Mouse (Mus musculus) hindbrain, postnatal 0 days (tissue): ENCODE results near the gene Gpr63. TPM values are rescaled to one million over a fixed set of nuclear protein-coding genes. Genes with fewer than 3 reads are reported as not detected.

Experiments
- ATAC-seq: fragments of 200-750 bp; cut with Nextera tagmentation; 2 replicates; pipeline ENCODE4 v1.8.0; 2017; ENCODE audit warnings: mild to moderate bottlenecking, moderate TSS enrichment, moderate library complexity
- DNase-seq: peaks from one replicate; pipeline ENCODE4 v3.0.0-alpha.2; 2015; ENCODE audit warnings: low spot score
- H3K27ac ChIP-seq: fragments of 300-500 bp; sonication (generic); 2 replicates; pipeline ENCODE4 v1.5.1; 2014; ENCODE audit warnings: mild to moderate bottlenecking
- H3K27me3 ChIP-seq: fragments of 300-500 bp; sonication (generic); 2 replicates; pipeline ENCODE4 v1.6.1; 2014; ENCODE audit warnings: low read length, mixed read lengths; ENCODE audit not compliant: insufficient read depth
- H3K36me3 ChIP-seq: fragments of 300-500 bp; sonication (generic); 2 replicates; pipeline ENCODE4 v1.6.1; 2014; ENCODE audit warnings: low read length, mixed read lengths; ENCODE audit not compliant: insufficient read depth
- H3K4me1 ChIP-seq: fragments of 300-500 bp; sonication (generic); 2 replicates; pipeline ENCODE4 v1.6.1; 2014; ENCODE audit warnings: antibody characterized with exemption, low read length, mixed read lengths; ENCODE audit not compliant: insufficient read depth
- H3K4me2 ChIP-seq: fragments of 300-500 bp; sonication (generic); 2 replicates; pipeline ENCODE4 v1.6.1; 2014; ENCODE audit warnings: low read depth, mild to moderate bottlenecking, low read length, moderate library complexity, mixed read lengths
- H3K4me3 ChIP-seq: fragments of 300-500 bp; sonication (generic); 2 replicates; pipeline ENCODE4 v1.5.1; 2014; ENCODE audit warnings: low read length
- H3K9ac ChIP-seq: fragments of 300-500 bp; sonication (generic); replicated peaks from 2 replicates; pipeline ENCODE4 v1.6.1; 2014; ENCODE audit warnings: mild to moderate bottlenecking, low read length, moderate library complexity, mixed read lengths
- H3K9me3 ChIP-seq: fragments of 300-500 bp; sonication (generic); 2 replicates; pipeline ENCODE4 v1.6.1; 2016; ENCODE audit warnings: low read length, mixed read lengths
- CTCF ChIP-seq: IDR thresholded peaks from 2 replicates; pipeline ENCODE4 v1.5.1; 2016; ENCODE audit warnings: antibody characterized with exemption, control low read depth, low read depth
- WGBS: fragments of 180-500 bp; shearing (Covaris S2); extraction: QIAGEN DNeasy Blood & Tissue Kit; methylation state at CpG from one replicate; pipeline ENCODE4 v1.1.7; 2014; 5-methylcytosine and 5-hydroxymethylcytosine counted together
- polyA plus RNA-seq: library from polyadenylated mRNA; unstranded; fragments of >200 nt; fragmentation: Nextera tagmentation; extraction: Ambion mirVana; gene quantifications from 2 replicates; pipeline ENCODE4 v1.2.1, GENCODE M21; 2015
- total RNA-seq: library from RNA; depleted of rRNA; stranded (reverse); fragments of >200 nt; gene quantifications from 2 replicates; pipeline ENCODE4 v1.2.3, GENCODE M21; 2014

The Gpr63 gene
- total and polyA plus RNA-seq, 2 experiments from 2014 or later, result 1.0 to 12.4 TPM

DNA sequence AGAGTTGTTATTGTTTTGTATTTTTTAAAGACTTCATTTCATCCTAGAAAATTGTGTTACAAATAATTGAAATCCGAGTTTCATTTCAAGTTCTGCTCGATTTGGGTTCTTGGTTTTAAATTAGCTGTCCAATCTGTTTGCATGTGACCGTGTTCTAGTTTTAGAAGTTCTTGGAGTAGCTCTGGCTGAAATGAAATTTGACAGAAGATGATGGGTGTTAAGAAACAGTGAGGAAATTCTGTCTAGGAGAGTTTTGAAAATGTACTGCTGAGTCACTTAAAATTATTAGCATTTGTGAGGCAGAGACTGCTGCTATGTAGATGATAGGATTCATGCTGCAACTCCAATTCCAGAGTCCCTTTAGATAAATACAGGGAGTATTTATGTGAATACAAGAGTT, 46.5 kb downstream of the Gpr63 start:
- Histone ChIP-seq H3K9ac (no peak overlapping the region), H3K27me3 (no peaks in the 10 kb centered on the region), H3K9me3 (no peaks in the 10 kb centered on the region), H3K36me3 (no peaks in the 10 kb centered on the region), H3K4me2 (no peak overlapping the region), H3K4me1 (no peaks in the 10 kb centered on the region), H3K4me3 (no peak overlapping the region), H3K27ac (no peak overlapping the region)
- 91% methylated on average over 3 of the region's 3 CpGs for WGBS
- ATAC-seq (no peak), DNase-seq (no peak)
- no peak for TF ChIP-seq CTCF

- no peaks in the 10 kb centered on the region for H3K4me1 ChIP-seq
- H3K36me3 ChIP-seq, result no peaks in the 10 kb centered on the region
- ATAC-seq (no peak), DNase-seq (no peak)
- no peaks in the 10 kb centered on the region for H3K9me3 ChIP-seq
- no peak overlapping the region for H3K27ac ChIP-seq
- H3K4me2 ChIP-seq, result no peak overlapping the region
- no peak for TF ChIP-seq CTCF
- H3K27me3 ChIP-seq, result no peaks in the 10 kb centered on the region
- WGBS, result 87% methylated on average over 2 of the region's 2 CpGs
- H3K9ac ChIP-seq, result no peak overlapping the region
- H3K4me3 ChIP-seq, result no peak overlapping the region
Measured at GRCm38 (mm10) chr4:25015017-25015655, 48.9 kb downstream of the Gpr63 start.

GRCm38 (mm10) chr4:25028252-25028651, 62.0 kb downstream of the Gpr63 start:
- Histone ChIP-seq H3K9ac (no peak overlapping the region), H3K4me1 (no peaks in the 10 kb centered on the region), H3K9me3 (no peaks in the 10 kb centered on the region), H3K27ac (no peak overlapping the region), H3K27me3 (no peaks in the 10 kb centered on the region), H3K4me3 (no peak overlapping the region), H3K4me2 (no peak overlapping the region), H3K36me3 (no peaks in the 10 kb centered on the region)
- no peak for TF ChIP-seq CTCF
- DNase-seq, result no peak
- no peak for ATAC-seq
- 70% methylated on average over 2 of the region's 2 CpGs for WGBS

- no peak for ATAC-seq
- H3K9me3 ChIP-seq, result no peaks in the 10 kb centered on the region
- no peak overlapping the region for H3K4me3 ChIP-seq
- no peaks in the 10 kb centered on the region for H3K36me3 ChIP-seq
- H3K27me3 ChIP-seq, result no peaks in the 10 kb centered on the region
- H3K4me1 ChIP-seq, result no peaks in the 10 kb centered on the region
- H3K27ac ChIP-seq, result no peak overlapping the region
- DNase-seq, result no peak
- H3K9ac ChIP-seq, result no peak overlapping the region
- H3K4me2 ChIP-seq, result no peak overlapping the region
- 45% methylated on average over 1 of the region's 1 CpGs for WGBS
- no peak for TF ChIP-seq CTCF
Measured at GRCm38 (mm10) chr4:25028752-25029151, 62.5 kb downstream of the Gpr63 start.

GRCm38 (mm10) chr4:25029875-25030274, 63.7 kb downstream of the Gpr63 start:
- DNase-seq (no peak), ATAC-seq (no peak)
- Histone ChIP-seq H3K4me1 (no peaks in the 10 kb centered on the region), H3K27ac (no peak overlapping the region), H3K9ac (no peak overlapping the region), H3K9me3 (no peaks in the 10 kb centered on the region), H3K4me2 (no peak overlapping the region), H3K27me3 (no peaks in the 10 kb centered on the region), H3K4me3 (no peak overlapping the region), H3K36me3 (no peaks in the 10 kb centered on the region)
- no peak for TF ChIP-seq CTCF
- 85% methylated on average over 4 of the region's 4 CpGs for WGBS

DNA sequence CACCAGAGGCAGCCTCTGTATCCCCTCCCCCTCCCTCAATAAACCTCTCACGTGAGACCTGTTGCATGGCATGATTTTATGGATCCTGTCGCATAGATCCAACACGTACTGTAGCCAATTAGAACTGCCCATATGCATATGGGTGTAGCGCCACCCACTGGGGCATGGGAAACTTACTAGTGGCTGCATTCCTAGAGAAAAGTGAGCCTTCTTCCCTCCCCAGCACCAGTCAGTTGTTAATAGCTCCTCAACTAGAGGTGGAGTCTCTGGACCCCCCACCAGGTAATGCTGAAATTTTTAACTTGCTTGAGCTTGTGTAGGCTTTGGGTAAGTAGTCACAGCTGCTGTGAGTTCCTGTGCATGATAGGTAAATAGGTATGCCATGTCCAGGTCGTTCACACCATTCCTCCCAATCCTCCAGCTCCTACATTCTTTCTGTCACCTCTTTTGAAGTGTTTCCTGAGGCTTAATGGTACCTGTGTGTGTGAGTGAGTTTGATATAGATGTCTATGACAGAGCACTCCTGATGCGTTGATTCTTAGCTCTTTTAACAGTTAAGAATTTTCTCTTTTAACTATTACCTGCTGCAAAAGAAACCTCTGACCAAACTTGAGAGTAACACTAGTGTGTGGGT, 69.1 kb downstream of the Gpr63 start:
- Histone ChIP-seq H3K27me3 (no peaks in the 10 kb centered on the region), H3K4me3 (no peak overlapping the region)
- WGBS, result 33% methylated on average over 6 of the region's 6 CpGs

GRCm38 (mm10) chr4:25035806-25036205, 69.6 kb downstream of the Gpr63 start:
- Histone ChIP-seq H3K27me3 (no peaks in the 10 kb centered on the region), H3K4me1 (no peaks in the 10 kb centered on the region), H3K9me3 (no peaks in the 10 kb centered on the region), H3K27ac (no peak overlapping the region), H3K4me2 (no peak overlapping the region), H3K36me3 (no peaks in the 10 kb centered on the region), H3K4me3 (no peak overlapping the region), H3K9ac (no peak overlapping the region)
- TF ChIP-seq CTCF, result no peak
- DNase-seq, result no peak
- 76% methylated on average over 2 of the region's 2 CpGs for WGBS
- ATAC-seq, result no peak

More for the DNA sequence above, 69.1 kb downstream of the Gpr63 start:
- Histone ChIP-seq H3K4me1 (no peaks in the 10 kb centered on the region), H3K27ac (no peak overlapping the region), H3K9me3 (no peaks in the 10 kb centered on the region), H3K9ac (no peak overlapping the region), H3K4me2 (no peak overlapping the region), H3K36me3 (no peaks in the 10 kb centered on the region)
- no peak for ATAC-seq
- TF ChIP-seq CTCF, result peak; percentile 45
- DNase-seq, result peak; percentile 13
